Mouse (Mus musculus) ES-E14 (cell line): ENCODE data around the gene Rab8a. TPM values are rescaled to one million over a fixed set of nuclear protein-coding genes. Genes with fewer than 3 reads are reported as not detected.

Source experiments
- DNase-seq: peaks from one replicate; pipeline ENCODE4 v3.0.0-alpha.2; 2013; ENCODE audit warnings: low read depth, low spot score
- H3K27ac ChIP-seq: 2 replicates; pipeline ENCODE4 v1.5.1; 2012; ENCODE audit warnings: low read depth, mild to moderate bottlenecking, low read length, moderate library complexity, mixed read lengths; ENCODE audit not compliant: poor library complexity, insufficient read depth, severe bottlenecking
- H3K36me3 ChIP-seq: 2 replicates; pipeline ENCODE4 v1.6.1; 2012; ENCODE audit warnings: mild to moderate bottlenecking, low read length, moderate library complexity, mixed read lengths; ENCODE audit not compliant: control insufficient read depth, poor library complexity, insufficient read depth, severe bottlenecking
- H3K4me1 ChIP-seq, 2 experiments: fragments of 150-350 bp in 1 of 2; sonication (generic) in 1 of 2; 2 replicates each; pipeline ENCODE4 v1.6.1; 2012; ENCODE audit warnings: low read length in 2 of 2, mild to moderate bottlenecking in 1 of 2, mixed read lengths in 1 of 2; ENCODE audit not compliant: control insufficient read depth in 2 of 2, insufficient read depth in 2 of 2, poor library complexity in 1 of 2
- H3K4me3 ChIP-seq, 2 experiments: fragments of 150-350 bp in 1 of 2; sonication (generic) in 1 of 2; 2 replicates each; pipeline ENCODE4 v1.5.1; 2012; ENCODE audit warnings: low read length in 2 of 2, low read depth in 1 of 2, mild to moderate bottlenecking in 1 of 2, mixed read lengths in 1 of 2; ENCODE audit not compliant: insufficient read depth in 1 of 2, poor library complexity in 1 of 2, severe bottlenecking in 1 of 2
- H3K9ac ChIP-seq: 2 replicates; pipeline ENCODE4 v1.6.1; 2012; ENCODE audit warnings: low read depth, mild to moderate bottlenecking, low read length, mixed read lengths; ENCODE audit not compliant: poor library complexity, insufficient read depth, severe bottlenecking
- H3K9me3 ChIP-seq: fragments of 150-350 bp; sonication (generic); 2 replicates; pipeline ENCODE4 v1.6.1; 2012; ENCODE audit warnings: low read depth, mild to moderate bottlenecking, low read length; ENCODE audit not compliant: control insufficient read depth, insufficient read depth
- CHD2 ChIP-seq: IDR thresholded peaks from 2 replicates; pipeline ENCODE4 v1.6.1; 2014; ENCODE audit warnings: mild to moderate bottlenecking, low read depth, low read length, inconsistent platforms
- HCFC1 ChIP-seq: IDR thresholded peaks from 2 replicates; pipeline ENCODE4 v1.6.1; 2012; ENCODE audit warnings: low read length, inconsistent platforms, borderline replicate concordance; ENCODE audit not compliant: insufficient read depth
- MAFK ChIP-seq: IDR thresholded peaks from 2 replicates; pipeline ENCODE4 v1.6.1; 2014; ENCODE audit warnings: mild to moderate bottlenecking, low read depth, low read length, inconsistent platforms; ENCODE audit not compliant: insufficient read depth
- ZC3H11A ChIP-seq: IDR thresholded peaks from 2 replicates; pipeline ENCODE4 v1.6.1; 2012; ENCODE audit warnings: low read depth, mild to moderate bottlenecking, inconsistent platforms, low read length, borderline replicate concordance
- ZNF384 ChIP-seq: IDR thresholded peaks from 2 replicates; pipeline ENCODE4 v1.6.1; 2012; ENCODE audit warnings: low read depth, low read length, inconsistent platforms
- in situ Hi-C, 2 experiments: fragments of 600-800 bp; cut with MboI; formaldehyde crosslinking; loops; one replicate each; pipeline ENCODE4 v1.15.1; 2025; ENCODE audit warnings: low sequenced_read_pairs in 2 of 2, inconsistent platforms in 1 of 2; ENCODE audit not compliant: unreplicated experiment in 2 of 2
- total RNA-seq: library from RNA; depleted of rRNA; stranded (reverse); fragments of 300-350 nt; gene quantifications from 2 replicates; pipeline ENCODE4 v1.2.3, GENCODE M21; 2012

Gene Rab8a
- total RNA-seq, 1 experiment, result 73.2 TPM

DNA sequence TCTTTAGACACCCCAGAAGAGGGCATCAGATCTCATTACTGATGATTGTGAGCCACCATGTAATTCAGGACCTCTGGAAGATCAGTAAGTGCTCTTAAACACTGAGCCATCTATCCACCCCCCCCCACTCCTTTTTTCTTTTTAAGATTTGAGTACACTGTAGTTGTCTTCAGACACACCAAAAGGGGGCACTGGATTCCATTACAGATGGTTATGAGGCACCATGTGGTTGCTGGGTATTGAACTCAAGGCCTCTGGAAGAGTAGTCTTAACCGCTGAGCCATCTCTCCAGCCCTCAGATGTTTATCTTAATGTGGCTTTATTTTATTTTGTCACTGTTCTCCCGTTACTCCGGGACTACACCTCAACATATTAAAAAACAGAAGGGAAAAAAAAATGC is 993 bp upstream of the Rab8a start:
- peak overlapping the region; percentile 94; the same call in 1 of the 2 replicates for H3K9ac ChIP-seq
- peaks cover 0 to 7% of the 10 kb centered on the region in 2 experiments; a peak in 2 of 4 replicates for H3K4me1 ChIP-seq
- no peak for DNase-seq
- no peaks in the 10 kb centered on the region for H3K9me3 ChIP-seq
- no peak for TF ChIP-seq ZC3H11A
- no peak for TF ChIP-seq CHD2
- no peak for TF ChIP-seq MAFK
- TF ChIP-seq HCFC1, result no peak
- no peak for TF ChIP-seq ZNF384
- peaks cover 4% of the 10 kb centered on the region; the same call in 1 of the 2 replicates for H3K36me3 ChIP-seq
- in situ Hi-C loops, result no loop called here
- H3K27ac ChIP-seq, result no peak overlapping the region; the same call in 1 of the 2 replicates
- H3K4me3 ChIP-seq, result peak overlapping the region; percentile 70 to 83

DNA sequence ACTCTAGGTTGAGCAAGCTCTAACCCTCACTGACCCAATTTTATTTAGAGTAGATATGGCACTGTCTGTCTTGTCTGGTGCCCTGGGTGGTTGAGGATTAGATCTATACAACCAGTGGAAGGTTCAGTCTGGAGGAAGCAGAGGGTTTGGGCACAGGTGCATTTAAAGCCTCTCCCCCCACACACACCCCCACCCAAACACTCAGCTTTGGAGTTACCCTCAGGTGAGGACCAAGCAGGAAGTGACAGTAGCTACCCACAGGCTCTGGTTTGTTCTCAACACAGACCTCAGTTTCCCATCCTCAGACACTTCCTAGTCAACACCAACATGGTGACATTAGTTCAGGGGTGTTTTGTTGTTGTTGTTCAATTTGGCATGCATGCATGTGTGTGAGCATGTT is 1.8 kb downstream of the Rab8a start:
- no peak overlapping the region for H3K9ac ChIP-seq
- no peak for DNase-seq
- in situ Hi-C loops, result no loop called here
- no peak overlapping the region for H3K4me3 ChIP-seq
- H3K4me1 ChIP-seq, result peaks cover 0 to 7% of the 10 kb centered on the region in 2 experiments; a peak in 1 of 4 replicates
- H3K36me3 ChIP-seq, result peaks cover 4% of the 10 kb centered on the region; the same call in 1 of the 2 replicates
- H3K27ac ChIP-seq, result no peak overlapping the region
- no peaks in the 10 kb centered on the region for H3K9me3 ChIP-seq
- TF ChIP-seq HCFC1 (no peak), CHD2 (no peak), MAFK (no peak), ZNF384 (no peak), ZC3H11A (no peak)

DNA sequence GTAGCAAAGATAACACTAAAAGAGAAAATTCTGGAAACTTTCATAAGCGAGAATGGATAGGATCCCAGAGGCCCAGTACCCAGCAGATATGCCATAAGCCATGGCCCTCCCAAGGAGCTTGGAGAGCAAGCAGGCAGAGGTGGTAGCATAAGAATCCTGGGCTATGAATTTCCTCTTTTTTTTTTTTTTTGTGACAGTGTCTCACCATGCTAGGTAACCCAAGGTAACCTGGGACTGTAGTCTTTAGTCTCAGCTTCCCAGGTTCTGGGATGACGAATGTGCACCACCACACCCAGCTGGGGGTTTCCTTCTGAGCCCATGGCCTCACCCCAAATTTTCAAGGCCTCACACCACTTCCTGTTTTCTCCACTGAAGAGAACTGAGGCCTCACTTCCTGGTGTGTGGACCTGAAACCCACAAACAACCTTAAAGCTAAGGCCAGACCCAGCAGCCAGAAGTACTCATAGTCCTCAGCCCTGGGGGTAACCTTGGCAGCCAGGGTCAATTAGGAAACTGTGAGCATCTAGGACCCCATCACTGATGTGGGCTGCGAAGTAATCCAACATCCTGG is 8.2 kb downstream of the Rab8a start:
- no peak for TF ChIP-seq CHD2
- TF ChIP-seq ZNF384, result no peak
- TF ChIP-seq ZC3H11A, result no peak
- no peak for TF ChIP-seq MAFK
- TF ChIP-seq HCFC1, result no peak
- H3K36me3 ChIP-seq, result peaks cover 17% of the 10 kb centered on the region
- in situ Hi-C loops, result no loop called here
- H3K4me1 ChIP-seq, result peaks cover 0 to 3% of the 10 kb centered on the region in 2 experiments; a peak in 1 of 4 replicates
- H3K9ac ChIP-seq, result no peak overlapping the region
- H3K27ac ChIP-seq, result no peak overlapping the region
- H3K9me3 ChIP-seq, result no peaks in the 10 kb centered on the region
- no peak overlapping the region for H3K4me3 ChIP-seq
- DNase-seq, result no peak

DNA sequence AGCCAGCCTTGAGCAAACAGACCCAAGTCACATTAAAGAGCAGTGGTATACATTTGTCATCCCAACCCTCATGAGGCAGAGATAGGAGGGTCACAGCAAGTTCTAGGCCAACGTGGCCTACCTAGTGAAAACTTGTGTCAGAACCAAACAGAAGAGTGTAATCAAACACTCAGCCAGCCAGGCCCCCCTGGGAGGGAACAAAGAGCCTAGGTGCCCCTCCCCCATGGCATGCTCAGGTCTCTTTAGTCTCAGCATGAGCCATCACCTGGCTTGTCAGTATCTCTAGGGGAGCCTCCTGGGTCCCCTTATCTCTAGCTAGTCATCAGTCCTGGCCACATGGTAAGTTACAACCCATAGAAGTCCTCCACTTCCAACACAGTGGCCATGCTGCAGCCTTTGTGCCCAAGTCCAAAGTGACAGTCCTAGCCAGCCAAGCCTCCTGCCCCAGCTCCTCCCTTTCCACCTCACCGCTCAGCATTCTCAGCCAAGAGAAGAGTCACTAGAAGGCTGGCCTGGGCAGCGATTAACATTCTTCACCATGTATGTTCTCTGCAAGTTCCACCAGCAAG is 8.8 kb downstream of the Rab8a start:
- Histone ChIP-seq H3K4me1 (peaks cover 0 to 3% of the 10 kb centered on the region in 2 experiments; a peak in 1 of 4 replicates), H3K27ac (no peak overlapping the region), H3K36me3 (peaks cover 20% of the 10 kb centered on the region), H3K4me3 (no peak overlapping the region), H3K9ac (no peak overlapping the region), H3K9me3 (no peaks in the 10 kb centered on the region)
- TF ChIP-seq ZNF384, result no peak
- no peak for TF ChIP-seq ZC3H11A
- no peak for TF ChIP-seq MAFK
- TF ChIP-seq HCFC1, result no peak
- TF ChIP-seq CHD2, result no peak
- in situ Hi-C loops, result no loop called here
- no peak for DNase-seq
